Mouse (Mus musculus) retina, postnatal 1 day (tissue): ENCODE results near the gene Cbl.

ENCODE experiments used
- DNase-seq: peaks from one replicate; pipeline ENCODE4 v3.0.0-alpha.2; 2012

Cbl gene

DNA sequence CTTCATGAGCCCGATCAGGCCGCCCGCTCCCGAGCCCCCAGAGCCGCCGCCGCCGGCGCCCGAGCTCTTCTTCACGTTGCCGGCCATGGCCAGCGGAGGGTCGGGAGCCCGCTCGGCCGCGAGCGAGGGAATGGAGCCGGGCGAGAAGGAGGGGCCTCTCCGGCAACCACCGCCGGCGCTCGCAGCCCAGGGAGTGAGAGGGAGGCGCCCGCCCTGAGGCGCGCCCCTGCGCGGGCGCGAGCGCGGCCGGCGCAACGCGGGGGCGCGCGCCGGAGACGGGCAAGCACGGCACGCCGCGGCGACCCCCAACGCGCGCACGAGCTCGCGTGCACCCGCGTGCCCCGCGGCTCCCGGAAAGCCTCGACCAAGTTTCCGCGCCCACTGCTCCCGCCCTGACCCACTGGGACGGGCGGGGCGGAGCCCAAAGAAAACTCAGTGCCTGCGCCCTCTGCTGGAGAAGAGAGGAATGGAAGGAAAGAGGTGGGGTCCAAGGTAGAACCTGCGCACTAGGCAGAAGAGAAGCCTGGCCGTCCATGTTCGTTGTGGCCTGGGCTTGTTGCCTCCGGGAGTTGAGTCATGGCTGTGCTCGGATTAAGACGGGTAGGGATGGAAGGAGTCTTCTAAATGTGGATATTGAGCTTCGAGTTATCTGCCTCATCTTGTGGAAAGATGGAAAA lies at the start of gene Cbl:
Cbl (minus strand) TSS at position 248 of the 677 bp plus-strand sequence.
- DNase-seq, result peak; percentile 99

DNA sequence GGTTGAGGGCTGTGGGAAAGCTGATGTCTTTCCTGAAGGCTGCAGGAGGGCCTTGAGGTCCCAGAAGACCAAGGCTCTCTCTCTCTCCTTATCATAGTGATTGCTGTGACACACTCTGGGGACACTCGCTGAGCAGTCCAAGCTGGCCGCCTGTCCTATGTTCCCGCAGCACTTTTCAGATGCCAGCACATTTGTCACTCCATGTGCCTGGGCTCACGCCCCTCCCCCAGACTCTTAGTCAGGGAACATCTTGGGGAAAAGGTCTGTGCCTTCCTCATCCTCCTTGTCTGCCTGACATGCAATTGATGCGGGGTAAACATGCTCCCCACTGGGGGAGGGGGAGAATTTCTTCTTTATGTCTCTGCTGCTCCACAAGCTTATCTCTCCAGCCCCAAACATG lies 49.3 kb upstream of the Cbl start:
- no peak for DNase-seq

DNA sequence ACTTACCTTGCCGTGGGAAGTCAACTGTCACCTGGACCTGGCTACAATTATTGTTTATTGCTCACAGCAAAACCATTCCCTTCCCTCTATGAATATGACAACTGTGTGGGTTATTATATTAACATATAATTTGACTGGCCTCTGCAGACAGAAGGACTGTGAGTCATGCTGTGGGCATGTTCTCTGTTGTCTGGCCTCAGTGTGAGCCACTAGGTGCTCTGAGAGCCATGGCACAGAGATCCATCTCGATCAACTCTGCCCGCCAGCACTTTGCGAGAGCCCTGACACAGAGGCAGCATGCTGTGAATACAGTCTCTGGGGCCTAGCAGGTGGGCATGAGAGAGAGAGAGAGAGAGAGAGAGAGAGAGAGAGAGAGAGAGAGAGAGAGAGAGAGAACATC lies 36.1 kb upstream of the Cbl start:
- no peak for DNase-seq

DNA sequence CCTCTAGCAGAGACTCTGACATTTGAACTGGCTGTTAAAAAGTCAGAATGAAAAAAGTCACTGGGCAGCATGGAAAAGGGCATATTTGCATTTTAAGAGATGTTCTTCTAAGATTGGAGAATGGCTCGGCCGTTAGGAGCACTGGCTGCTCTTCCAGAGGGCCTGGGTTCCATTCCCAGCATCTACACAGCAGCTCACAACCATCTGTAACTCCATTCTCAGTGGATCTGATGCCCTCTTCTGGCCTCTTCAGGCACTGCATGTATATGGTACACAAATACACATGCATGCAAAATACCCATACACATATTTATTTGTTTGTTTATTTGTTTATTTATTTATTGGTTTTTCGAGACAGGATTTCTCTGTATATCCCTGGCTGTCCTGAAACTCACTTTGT lies 35.2 kb upstream of the Cbl start:
- DNase-seq, result peak; percentile 43

DNA sequence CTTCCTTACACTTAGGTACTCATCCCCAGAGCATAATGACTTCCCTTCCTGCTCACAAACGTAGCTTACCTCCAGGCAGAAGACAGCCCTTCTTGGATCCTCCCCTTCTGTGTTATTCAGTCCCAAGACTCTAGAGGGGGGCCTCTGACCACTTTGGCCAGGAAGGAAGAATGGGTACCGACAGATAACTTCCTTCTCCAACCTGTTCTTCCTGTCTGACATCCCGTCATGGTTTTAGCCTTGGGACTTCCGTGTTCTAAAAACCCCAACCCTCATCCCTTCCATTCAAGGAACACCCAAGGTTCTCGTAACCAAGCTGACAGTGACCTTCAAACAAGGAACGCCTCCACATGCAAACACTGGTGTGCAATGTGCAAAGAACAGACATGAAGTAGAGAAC lies 34.6 kb upstream of the Cbl start, which contains the start of gene Nlrx1:
Nlrx1 (minus strand) TSS at position 168 of the 400 bp plus-strand sequence.
- no peak for DNase-seq

DNA sequence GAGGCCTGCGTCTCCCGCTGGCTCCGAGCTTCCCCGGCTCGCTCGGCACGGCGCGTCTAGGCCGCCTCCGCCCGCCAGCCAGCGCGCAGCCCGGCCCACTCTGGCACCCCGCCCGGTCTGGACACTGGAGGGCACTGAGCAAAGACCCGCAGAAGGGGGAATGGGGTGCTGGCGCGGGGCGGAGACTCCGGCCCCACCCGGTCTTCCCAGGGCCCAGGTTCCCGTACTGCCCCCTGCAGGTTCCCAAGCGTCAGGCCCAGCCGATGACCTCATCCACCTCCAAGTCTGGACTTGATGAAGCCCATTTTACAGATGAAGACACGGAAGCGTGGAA lies 34.1 kb upstream of the Cbl start:
- DNase-seq, result peak; percentile 93

DNA sequence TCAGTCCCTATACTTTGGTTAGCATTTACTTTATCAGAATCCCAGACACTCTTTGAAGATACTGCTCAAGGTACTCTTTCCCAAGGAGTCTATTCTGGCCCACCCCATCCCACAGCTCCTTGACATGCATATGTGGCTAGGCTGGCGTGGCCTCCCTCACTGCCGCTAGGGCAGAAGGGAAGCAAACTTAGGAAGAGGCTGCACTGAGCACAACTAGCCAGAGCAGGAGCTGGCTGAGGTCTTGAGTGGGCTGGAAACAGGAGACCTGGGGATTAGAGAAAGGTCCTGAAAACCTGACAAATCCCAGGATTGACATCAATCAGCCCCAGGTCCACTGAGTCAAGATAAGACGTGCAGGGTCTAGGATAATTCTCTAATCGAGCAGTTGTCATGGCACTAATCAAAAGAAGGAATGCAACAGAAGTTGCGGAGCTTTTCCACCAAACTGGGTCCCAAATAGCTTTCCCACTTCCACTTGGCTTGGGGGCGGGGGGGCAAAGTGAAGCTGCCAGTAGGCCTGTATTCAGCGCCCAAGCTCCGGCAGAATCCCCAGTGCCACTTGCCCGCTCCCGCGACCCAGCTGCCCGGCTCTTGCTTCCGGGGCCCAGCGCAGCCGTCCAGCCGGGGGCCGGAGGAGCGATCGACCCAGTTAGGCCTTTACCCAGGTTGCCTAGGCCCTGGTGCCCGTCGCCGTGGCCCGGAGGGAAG lies 33.6 kb upstream of the Cbl start:
- peak; percentile 30 for DNase-seq

DNA sequence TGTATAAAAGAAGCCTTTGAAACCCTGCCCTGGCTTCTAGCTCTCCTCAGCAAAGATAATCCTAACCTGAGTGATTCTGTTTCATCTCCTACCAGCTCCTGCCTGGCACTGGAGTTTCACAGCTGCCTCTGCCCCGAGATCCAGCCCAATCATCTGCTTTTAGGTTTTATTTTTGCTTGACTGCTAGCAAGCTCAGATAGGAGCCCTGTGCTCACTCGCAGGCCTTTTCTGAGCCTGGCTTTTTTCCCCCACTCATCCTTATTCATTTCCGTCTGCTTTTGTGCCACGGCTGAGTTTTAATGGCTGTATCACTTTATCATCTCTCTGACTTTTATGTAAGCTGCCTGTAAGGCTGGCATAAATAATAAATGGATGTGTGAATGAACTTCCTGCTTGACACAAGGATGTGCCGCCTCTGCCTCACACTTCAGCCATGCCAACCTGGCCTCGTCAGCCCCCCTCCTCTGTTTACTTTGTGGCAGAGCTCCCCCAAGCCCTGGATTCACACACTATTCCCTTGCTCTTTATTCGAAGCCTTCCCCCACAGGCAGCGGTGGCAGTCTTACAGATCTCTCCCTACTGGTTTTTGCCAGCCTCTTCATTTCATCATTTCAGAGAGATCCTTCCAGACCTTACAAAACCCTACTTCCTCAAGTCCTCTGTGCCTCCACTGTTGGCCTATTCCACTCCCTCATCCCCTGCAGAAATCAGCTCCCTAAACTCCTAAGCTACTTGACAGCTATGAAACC lies 32.8 kb upstream of the Cbl start:
- no peak for DNase-seq

DNA sequence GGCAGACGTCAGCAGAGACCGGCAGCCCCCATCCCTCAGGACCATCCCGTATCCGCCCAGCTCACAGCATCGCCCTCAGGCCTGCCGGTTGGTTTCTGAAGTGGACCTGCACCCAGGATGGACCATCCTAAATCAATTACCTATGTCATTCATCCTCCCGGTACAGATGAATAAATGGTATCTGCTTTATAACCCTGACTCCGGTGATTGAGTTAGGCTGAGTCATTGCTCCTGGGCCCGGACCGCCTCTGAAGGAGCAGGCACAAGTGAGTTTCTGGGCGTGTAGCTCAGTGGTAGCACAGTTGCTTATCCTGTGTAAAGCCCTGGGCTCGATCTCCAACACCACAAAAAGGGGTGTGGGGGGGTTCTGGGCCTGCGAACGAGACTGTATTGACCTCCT lies 27.5 kb upstream of the Cbl start:
- no peak for DNase-seq

DNA sequence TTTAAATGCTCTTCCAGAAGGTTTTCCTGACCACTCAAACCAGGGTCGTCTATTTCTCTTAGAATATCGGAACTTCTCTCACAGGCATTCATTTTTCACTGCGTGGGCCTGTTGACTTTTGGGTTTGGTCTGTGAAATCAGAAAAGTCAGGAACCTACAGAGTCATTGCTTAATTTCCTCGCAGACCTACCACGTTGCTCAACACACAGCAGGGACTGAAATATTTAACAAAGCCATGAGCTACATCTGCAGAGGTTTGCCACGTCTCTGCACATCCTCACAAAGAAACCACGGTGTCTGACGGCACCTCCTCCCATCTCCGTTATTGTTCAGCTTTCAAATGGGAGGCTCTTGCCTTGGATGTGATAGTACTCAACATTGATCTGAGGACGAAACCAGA lies 25.2 kb upstream of the Cbl start:
- no peak for DNase-seq

DNA sequence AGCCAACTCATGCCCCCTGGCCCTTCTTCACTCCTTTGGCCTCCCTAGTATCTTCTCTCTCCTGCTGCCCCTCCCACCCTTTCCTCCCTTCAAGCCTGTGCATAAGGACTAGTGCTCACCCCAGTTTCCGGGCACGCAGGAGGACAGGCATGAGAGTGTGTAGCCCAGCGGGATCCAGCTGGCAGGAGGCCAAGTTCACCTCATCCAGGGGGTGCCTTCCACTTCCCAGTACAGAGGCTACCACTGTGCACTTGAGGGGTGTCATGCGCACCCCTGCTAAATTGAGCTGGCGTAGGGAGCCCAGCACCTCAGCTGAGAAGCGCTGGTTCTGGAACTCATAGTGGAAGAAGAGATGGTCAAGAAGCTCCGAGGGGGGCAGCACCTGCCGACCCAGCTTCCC lies 22.4 kb upstream of the Cbl start:
- DNase-seq, result no peak

DNA sequence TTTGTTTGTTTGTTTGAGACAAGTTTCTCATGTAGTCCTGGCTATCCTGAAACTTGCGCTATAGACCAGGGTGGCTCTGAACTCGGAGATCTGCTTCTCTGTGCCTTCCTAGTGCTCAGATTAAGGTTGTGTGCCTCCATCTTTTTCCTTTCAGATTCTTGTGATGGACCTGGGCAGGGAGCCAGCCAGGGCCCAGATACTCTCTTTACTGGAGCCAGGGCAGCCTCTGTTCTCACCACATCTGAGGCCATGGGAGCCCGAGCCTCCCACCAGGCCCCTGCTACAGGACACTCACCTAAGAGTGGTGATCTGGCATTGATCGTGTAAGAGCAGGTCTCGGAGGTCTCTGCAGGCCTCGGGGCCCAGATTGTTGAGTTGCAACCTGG lies 21.3 kb upstream of the Cbl start:
- no peak for DNase-seq

DNA sequence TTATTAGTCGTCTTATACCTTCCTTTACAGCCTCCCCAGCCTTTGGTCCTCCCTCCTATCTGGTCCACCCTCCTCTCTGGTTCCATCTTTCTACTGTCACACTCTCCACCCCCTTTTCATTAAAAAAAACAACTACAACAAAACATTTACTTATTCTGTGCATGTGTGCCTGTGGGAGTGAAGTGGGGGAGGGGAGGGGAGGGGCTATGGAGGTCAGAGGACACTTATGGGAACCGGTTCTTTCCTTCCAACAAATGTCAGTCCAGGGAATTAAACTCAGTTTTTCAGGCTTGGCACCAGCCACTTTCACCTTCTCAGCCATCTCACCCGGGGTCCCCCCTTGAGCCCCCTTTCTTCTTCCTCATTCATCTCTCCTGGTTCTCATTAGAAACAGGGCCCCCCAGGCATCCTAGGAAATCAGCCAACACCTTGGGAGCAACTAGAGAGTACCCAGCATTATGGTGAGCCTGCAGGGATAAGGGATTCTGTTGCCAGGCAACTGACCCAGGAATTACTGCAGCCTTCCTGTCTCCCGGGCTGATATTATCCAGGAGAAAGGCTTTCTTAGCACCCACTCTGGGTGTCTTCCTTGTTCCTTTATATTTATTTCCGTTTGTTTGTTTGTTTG lies 20.8 kb upstream of the Cbl start:
- DNase-seq, result peak; percentile 37

DNA sequence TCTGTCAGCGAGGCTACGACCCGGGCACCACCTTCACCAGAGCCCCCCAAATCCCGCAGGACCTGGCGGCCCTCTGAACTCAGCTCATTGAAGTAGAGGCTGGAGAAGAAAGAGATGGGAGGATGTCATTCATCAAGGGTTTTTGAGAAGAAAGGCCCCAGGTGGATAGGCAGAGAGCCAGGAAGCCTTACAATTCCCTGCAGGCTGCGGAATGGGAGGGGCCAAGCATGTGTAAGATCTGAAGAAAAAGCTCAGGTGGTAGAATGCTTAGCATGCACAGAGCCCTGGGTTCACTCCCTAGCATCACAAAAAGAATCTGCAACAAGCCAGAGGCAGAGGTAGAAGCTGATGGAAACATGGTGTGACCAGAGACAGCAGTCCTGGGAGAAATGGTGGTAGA lies 19.6 kb upstream of the Cbl start:
- no peak for DNase-seq

DNA sequence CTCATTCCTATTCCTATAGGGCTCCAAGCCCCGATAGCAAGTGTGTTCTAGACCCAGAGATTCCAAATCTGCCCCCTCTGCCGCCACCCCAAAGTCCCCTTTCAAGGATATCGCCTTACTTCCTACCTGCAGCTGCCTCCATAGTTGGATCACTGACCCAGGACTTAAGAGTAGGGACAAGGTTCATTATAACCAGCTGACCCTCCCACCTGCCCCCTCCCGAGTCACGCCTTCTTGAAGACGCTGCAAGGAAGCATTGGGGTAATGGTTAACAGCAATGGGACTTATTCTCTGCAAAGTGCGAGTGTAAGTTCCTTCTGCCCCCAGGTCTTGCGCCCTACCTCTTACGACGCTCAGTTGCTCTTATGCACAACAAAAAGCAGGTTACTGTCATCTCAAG lies 17.5 kb upstream of the Cbl start, which contains the start of gene Pdzd3:
Pdzd3 (minus strand) TSS at position 158 of the 400 bp plus-strand sequence.
- DNase-seq, result no peak

DNA sequence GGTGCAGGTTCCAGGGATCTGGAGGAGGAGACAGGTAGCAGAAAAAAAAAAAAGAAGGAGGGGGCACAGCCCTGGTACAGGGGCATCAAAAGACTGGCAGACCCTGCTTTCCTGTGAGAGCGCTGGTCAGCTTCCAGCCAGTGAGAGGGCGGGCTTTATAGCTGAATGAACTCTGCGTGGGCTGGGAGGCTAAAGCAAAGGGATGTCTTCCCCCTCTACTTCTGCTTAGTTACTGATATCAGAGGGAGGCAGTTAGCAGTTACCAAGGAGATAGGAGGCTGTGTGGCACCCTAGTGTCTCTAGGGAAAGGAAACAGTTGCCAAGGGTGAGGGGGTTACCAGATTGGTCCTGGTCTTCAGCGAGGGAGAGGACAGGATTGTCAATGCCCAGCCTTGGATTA lies 16.6 kb upstream of the Cbl start:
- no peak for DNase-seq

DNA sequence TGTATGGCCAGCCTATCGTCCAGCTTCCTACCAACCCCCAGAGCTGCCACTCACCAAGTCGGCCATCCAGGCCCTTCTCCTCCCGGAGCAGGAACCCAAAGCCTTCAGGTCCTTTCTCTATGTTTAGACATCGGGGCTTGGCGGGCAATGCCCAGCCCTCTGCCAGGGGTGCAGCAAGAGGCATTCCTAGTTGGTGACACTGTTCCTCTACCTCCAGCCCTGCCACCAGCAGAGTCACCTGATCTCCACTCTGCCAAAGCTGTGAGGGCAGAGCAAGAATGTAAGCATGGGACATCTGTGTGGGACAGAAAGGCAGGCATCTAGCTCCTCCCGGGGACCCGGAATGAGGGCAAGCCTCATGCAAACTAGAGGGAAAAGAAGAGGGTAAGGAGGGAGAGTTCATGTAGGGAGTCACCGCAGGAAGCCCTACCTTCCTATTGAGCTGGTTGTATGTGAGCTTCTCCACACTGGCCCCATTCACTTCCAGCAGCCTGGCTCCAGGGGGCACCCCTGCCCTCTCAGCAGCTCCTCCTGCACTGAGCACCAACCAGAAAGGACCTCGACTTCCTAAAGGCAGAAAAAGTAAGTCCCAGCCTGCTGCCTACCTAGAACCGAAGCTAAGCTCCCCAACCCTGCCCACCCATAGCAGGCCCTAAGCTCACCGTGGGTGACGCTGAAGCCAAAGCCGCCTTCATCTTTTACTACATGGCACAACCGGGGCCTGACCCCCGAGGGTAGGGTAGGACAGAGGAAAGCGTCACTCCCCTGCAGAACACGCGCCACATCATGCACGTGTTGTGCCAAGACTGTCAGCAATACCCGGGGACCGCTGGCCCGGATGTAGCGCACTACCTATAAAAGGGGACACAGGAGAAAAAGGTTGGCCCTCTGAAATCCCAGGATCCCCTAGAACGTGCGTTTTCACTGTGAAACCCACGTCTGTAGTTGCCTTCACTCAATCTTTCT lies 15.6 kb upstream of the Cbl start:
- DNase-seq, result peak; percentile 70

DNA sequence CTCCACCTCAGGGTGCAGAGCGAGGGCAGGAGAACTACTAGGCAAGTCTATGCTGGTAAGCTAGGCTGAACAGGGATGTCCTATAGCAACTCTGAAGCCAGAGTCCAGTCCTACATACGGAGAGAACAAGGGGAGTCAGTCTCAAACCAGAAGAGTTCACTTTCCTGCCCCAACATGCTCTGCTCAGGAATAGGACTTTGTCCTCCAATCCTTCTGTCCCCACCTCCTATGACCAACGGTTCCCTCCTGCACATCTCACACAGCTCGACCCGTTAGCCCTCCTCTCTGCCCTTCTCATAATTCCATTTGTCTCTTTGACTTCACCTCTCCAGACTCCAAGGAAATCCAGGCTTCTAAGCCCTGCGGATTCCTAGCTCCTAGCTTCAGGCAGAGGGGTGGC lies 14.1 kb upstream of the Cbl start:
- no peak for DNase-seq

DNA sequence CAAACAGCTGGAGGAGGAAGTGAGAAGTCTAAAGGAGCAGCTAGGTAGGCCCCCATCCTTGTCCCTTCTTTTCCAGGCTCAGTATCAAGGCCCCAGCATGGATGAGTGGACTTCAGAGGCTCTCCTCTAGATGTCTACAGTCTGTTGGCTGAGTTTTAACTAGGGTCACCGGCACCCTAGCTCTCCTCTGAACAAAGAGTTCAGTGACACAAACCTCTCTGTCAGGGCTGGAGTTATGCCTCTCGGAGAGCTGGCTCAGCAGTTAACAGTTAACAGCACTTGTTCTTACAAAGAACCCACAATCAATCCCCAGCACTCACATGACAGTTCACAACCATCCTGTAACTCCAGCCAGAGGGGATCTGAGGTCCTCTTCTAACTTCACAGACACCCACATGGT lies 9.8 kb upstream of the Cbl start:
- no peak for DNase-seq

DNA sequence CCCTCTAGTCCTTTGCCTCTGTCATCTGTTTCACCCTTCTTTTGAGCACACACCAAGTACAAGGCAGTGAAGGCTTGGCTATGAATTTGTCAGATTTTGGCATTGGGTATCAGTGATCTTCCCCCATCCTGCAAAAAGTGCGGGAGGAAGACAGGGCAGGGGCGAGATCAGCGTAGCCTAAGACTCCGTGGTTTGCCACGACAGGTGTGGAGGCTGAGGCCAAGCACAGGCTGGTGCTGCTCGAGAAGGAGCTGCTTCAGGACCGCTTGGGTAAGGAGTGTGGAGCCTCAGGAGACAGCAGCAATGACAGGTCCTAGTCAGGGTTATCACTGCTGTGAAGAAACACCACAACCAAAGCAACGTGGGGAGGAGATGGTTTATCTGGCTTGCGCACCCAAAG lies 7.6 kb upstream of the Cbl start:
- no peak for DNase-seq

DNA sequence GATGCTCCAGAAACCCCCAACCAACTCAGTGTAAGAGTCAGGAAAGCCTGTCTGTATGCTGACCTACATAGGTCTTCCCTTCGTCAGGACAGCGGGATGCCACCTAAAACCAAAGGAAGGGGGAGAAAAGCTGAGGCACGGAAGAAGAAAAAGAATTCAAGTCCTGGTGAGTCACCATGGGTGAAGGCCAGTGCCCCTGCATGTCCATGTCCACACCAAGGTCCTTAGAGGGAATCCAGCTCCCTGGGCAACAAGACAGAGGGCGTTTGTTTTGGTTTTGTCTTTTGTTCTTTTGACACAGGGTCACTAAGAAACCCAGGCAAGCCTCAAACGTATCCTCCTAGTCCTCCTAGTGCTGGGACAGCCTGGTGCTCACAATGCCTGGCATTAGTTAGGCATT lies 7.1 kb upstream of the Cbl start:
- DNase-seq, result peak; percentile 24

DNA sequence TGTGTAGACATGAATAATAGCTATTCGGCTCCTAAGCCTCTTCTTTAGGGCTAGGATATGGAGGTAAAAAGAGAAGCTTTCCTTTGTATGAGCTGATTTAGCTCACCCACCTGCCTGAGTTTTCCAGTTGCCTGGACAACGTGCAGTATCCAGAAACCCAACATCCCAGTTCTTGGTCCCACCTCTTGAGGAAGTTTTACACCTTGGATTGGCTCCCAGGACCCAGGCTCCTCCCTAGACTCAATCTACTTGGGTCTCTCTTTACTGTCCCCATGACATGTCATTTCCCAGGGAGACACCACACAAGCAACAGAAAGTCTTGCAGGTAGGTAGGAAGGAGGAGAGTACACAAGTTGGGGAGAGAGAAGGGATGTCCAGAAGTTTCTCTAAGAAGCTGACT lies 6.5 kb upstream of the Cbl start, which contains the start of gene Ccdc153:
Ccdc153 (plus strand) TSS at position 278 of the 400 bp plus-strand sequence.
- no peak for DNase-seq
